Mouse (Mus musculus) ovary, adult 18-20 months (tissue): ENCODE results near the gene Kdm1b.
A peak's percentile ranks its signal among the peaks of the same experiment; 100 is the strongest.

ENCODE experiments used
- DNase-seq: peaks from one replicate; pipeline ENCODE4 v3.0.0; 2022; ENCODE audit warnings: low spot score, mixed read lengths

Gene Kdm1b

DNA sequence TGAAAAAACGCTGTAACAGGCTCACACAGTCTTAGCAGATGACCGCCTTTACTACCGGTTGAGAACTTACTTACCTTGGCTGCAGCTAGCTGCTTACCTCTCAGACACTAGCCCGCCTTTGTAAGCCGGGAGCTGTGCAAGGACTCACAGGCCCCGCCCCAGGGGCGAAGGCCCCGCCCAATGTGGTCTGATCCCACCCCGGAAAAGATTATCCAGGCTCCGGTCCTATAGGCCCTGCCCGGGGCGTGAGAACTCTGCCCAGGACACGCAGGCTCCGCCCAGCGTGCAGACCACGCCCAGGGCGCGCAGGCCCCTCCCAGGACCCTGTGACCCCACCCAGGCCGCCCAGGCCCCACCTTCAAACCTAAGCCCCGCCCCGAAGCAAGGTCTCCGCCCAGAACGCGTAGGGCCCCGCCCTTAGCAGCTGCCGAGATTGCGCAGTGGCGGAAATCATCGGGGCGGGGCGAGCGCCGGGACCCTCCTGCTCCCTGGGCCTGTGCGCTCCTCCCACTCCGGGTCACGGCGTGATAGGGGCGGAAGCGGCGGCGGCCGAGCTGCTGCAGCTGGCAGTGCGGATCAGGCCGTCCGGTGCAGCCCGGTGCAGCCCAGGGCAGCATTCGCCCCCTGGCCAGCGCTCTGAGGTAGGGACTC is at the start of gene Kdm1b:
Kdm1b (plus strand) TSS at position 470 of the 651 bp plus-strand sequence.
- peak; percentile 98 for DNase-seq

DNA sequence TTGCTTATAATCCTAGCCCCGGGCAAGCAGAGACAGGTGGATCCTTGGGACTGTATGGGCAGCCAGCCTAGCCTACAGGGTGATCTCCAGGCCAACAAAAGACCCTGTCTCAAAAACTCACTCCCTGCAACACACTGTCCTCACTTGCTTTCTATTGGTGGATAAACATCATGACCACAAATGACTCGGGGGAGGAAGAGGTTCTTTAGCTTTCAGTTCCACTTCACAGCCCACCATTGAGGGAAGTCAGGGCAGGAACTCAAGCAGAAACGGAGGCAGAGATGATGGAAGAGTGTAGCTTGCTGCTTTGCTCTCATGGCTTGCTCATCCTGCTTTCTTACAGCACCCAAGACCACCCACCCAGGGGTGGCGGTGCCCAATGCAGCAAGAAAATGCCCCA is 45.9 kb upstream of the Kdm1b start:
- DNase-seq, result no peak

DNA sequence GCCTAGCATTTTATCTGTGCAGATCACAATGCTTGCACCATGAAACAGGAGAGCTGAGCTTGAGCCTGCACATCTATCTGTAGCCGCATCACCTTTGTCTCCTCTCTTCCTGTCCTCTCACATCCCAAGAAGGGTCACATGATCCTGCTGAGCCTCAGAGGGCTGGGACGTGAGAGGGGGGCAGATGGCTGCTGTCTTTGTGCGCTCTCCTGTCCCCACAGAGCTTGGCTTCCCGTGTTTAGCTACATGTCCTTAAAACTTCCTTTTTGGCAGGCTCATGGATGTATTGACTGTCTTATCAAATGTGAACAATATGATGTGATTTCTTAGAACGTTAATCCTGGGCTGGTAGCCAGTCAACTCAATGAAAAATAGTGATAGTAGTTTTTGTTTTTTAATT is 43.8 kb upstream of the Kdm1b start:
- DNase-seq, result no peak

DNA sequence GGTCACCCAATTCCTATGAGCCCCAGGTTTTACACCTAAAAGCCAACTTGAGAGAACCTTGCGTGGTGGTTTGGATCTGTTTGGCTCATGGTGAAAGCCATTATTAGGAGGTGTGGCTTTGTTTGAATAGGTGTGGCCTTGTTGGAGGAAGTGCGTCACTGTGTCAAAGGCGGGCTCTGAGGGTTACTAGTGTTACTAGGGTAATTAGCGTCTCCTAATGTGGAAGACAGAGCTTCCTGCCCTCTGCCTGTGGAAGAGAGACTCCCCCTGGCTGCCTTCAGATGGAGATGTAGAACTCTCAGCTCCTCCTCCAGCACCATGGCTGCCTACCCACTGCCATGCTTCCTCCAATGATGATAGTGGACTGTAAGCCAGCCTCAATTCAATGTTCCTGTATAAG is 41.7 kb upstream of the Kdm1b start:
- DNase-seq, result no peak

DNA sequence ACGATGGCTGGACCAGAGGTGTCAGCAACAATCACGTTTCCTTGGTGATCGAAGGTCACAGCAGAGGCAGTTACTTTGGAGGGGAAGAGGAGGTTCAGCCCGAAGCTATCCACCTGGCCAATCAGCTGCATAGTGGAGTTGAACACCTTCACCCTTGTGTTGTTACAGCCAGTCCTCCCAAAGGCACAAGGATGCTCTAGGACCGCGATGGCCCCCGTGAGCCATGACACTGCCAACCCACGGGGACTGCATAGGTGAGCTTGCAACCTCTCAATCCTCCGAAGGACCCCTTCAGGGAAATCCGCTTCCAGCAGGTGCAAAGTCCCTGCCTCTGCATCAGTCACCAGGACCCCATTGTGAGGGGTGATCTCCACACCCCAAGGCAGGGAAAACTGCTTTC is 29.6 kb upstream of the Kdm1b start:
- no peak for DNase-seq

DNA sequence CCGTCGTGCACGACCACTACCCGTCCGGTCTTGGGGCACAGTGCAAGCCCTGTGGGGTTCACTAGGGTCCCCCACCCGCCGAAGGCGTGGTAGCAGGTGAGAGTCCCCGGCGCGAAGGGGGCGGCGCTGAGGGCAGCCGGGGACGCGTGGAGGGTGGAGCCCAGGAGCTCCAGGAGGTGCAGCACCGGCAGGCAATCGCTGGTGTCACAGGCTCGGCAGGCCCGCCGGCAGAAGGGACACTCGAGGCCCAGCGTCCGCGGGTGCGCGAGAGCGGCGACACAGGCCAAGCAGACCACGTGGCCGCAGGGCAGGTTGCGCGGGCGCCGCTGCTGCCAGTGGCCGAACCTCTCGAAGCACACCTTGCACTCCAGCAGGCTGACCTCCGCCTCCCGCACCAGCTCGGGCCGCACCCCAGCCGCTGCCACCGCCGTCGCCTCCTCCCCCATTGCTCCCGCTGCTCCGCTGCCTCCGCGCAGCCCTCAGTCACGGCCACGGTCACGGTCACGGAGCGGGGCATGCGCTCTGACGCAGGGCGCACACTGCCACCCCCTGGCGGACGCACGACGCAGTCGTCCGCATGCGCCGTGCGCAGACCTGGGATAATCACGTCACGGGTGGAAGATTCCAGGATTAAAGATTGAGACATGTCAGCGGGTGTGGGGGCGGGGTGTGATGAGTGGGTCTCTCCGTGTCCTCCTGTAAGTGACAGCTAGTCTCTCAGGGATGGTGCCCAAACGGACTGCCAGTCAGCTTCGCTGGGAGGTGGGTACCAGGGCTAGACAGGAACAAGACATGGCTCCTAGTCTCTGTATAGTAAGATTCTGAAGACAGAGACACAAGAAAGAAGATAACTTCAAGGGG is 28.7 kb upstream of the Kdm1b start, which contains the start of gene Nhlrc1:
Nhlrc1 (minus strand) TSS at position 517 of the 861 bp plus-strand sequence.
- peak; percentile 62 for DNase-seq

DNA sequence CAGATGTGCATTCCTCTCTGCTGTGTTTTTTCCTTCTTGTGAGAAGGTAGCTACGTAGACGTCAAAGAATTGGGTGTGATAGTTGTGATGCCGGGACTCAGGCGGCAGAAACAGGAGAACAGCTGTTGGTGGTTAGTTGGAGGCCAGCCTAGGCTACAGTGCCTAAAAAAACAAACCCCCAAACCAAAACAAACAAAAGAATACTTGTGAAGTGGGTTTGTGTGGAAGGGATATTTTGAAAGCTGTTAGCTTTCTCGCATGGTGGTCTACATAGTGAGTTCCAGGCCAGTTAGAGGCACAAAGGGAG is 28.2 kb upstream of the Kdm1b start:
- no peak for DNase-seq

DNA sequence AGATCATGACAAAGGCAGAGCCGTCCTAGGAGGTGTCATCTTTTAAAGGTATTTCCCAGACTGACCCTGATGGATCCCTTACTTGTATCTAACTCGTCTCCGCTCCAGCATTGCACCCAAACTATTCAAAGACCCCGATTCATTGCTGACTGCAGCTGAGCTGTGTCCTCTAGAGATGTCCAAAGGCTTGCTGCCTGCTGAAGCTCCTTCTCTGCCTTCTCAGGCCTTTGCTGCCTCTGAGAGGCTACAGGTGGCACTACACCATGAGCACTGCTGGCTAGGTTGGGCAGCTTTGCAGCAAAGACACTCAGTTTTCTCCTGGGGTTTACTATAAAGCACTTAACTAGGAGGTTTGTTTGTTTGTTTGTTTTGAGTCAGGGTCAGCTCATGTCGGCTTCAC is 26.0 kb upstream of the Kdm1b start:
- DNase-seq, result peak; percentile 38

DNA sequence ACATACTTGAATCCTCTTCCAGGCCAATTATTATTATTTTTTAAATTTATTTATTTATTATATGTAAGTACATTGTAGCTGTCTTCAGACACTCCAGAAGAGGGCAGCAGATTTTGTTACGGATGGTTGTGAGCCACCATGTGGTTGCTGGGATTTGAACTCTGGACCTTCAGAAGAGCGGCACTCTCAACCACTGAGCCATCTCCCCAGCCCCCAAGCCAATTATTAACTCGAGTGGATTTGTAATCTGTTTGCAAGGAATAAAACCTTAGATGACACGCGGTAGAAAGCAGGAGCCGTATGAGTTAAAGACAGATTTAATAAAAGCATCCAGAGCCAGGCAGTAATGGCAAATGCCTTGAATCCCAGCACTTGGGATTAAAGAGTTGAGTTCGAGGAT is 23.5 kb upstream of the Kdm1b start:
- no peak for DNase-seq

DNA sequence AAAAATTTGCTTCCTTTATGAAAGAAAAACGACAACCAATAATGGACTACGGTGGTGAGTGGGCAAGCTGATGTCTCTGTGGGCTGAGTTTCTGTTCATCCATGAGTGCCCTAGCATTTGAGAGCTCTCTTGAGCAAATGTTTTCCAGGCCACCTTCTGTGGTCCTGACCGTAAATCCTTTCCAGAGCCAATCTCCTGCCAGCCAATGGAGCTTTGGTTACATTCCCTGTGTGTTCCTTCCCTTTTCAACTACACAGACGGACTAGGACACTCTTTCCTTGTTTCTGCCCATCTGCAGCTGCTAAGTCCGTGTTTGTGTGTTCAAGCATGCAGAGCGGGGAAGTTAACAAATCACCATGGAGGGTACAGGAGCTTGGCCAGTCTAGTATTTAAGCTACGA is 22.5 kb upstream of the Kdm1b start:
- no peak for DNase-seq

DNA sequence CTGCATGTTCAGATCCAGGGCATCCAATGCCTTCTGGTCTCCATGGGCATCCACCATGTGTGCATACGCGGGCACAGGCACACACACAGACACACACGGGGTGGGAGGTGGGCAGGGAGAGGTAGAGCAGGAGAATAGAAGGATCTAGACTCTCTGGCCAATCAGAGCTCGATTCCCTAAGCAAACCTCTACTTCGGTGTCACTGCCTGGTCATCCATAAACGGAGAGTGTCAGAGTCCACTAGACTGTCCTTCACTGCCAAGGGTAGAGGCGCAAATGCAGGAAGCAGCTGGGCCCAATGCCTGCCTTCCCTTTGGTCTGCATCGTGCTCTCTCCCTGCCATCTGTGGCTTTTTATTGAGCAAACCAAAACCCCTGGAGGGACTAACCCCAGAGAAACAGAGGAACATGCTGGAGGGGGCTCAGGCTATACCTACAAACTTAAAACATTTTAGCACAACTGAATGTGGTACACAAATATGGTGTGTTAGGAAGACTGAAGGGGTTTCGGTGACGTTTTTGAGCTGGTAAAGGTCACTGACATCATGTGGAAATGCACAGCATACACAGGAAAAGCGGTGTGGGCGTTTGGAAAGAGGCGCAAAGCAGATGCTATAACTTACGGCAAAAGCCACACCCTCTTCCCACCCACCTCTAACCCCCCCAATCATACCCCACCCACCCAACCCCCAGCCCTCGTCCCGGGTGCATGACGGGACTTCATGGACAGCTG is 12.8 kb upstream of the Kdm1b start:
- no peak for DNase-seq

DNA sequence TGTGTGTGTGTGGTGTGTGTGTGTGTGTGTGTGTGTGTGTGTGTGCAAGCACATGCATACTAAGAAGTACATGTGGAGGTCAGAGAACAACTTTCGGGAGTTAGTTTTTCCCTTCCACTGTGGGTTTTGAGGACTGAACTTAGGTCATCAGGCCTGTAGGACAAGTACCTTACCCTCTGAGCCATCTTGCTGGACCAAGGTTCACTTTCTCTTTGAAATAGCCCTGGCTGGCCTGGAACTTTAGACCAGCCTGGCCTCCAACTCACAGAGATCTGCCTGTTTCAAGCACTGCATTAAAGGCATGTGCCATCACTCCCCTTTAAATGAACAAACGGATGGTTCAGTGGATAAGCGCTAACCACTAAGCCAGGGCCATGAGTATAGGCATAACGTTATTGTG is 9.7 kb upstream of the Kdm1b start:
- no peak for DNase-seq

DNA sequence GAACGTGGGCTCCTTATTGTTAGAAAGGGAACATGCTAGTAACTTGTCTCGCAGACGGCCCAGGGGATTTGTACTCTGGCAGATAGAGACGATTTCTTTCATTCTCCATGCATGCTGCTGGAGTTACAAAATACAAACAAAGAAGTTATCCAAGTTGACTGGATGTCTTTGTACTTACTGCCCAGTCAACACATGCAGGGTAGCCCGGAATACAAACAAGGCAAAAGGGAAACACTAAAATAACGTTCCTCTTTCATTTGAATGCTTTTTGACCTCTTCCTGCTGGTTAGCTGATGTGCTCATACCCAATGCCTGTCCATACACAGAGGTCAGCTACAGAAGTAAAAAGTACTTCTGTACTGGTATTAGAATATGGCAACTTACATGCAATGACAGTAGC is 5.4 kb upstream of the Kdm1b start:
- DNase-seq, result no peak

DNA sequence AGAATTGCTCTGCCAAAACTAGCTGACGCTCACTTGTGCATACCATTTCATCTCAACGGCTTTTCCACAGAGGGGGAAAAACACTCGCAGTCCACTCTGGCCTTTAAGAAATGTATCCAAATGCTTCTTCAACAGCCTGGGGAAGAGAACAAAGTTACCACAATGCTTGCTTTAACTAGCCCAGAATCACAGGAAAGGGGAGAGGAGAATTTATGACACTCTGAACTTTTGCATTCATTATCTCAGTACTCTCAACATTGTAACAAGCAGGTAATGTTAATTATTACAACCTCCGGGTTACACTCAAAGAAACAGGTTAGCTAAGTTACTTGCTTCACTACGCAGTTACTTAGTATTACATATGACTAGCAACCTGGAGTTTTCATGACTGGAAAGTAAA is 3.2 kb upstream of the Kdm1b start:
- DNase-seq, result no peak

DNA sequence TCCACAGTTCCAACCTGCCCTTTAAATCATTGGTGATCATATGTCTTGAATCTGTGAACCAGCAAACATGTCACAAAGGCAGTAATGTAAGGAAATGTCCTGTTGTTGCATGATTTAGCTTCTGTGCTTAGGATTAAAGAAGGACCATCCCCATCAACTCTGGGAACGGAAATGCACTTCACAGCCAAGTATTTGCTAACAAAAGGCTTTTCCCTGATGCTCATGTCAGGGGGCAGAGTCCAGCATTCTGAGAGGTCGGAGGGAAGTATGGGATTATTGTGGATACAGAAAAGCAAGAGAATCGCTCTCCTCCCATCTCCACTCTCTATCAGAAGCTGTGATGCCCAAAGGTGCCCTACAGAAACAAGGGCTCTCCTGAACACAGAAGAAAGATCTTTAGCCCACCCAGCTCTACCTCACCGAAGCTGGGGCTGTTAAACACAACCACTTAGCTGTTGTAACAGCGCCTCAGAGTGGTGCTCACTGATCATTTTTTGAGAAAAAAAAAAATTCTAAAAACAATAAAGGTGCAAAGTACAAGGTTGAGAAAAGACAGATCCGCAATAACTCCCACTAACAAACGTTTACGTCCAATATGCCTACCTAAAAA is 1.2 kb upstream of the Kdm1b start:
- DNase-seq, result no peak

DNA sequence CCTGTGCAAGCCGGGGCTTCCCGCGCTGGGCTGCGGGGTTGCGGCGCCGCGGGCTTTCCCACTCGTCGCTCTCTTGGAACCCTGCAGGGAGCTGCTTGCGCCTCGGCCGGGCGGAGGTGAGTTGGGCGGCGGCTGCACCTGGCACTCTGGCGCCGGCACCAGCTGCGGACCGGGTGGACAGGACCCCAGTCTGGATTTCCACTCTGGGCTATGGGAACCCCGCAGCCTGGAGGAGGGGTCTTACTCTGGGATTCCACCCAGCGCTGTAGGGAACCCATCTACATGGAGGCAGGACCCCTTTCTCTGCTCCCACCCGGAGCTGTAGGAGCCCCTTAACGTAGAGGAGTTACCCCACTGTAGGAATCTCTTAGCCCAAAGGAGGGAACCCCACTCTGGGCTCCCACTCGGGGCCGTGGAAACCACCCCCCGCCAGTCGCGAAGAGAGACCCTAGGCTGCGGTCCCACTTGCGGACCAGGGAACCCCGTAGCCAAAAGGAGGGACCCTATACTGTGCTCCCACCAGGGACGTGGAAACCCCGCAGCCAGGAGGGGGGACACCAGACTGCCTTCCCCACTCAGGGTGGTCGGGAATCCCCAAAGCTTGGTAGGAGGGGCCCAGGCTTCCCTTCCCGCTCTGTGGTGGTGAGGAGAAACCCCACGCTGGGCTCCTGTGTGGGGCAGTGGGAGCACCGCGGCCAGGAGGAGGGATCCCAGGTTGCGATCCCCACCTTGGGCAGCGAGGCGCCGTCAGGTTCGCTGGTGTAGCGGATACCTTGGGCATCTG is 726 bp downstream of the Kdm1b start:
- peak; percentile 3 for DNase-seq

DNA sequence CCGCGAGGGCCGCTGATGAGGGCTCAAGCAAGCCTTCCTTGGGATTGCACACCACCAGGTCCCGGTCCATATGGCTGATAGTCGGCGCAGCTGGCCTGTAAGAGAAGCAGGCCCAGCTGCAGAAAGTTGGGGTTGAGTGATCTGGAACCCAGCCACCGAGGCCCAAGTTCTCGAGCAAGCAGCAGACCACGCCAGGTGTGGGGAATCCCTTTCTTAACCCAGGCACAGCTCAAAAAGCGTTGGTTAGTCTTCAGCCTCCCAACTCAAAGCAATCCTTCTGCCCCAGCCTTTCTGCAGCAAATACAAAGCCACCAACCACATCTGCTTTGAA is 1.3 kb downstream of the Kdm1b start, which contains the start of gene Tpmt:
Tpmt (minus strand) TSS at position 121 of the 331 bp plus-strand sequence.
- DNase-seq, result no peak

DNA sequence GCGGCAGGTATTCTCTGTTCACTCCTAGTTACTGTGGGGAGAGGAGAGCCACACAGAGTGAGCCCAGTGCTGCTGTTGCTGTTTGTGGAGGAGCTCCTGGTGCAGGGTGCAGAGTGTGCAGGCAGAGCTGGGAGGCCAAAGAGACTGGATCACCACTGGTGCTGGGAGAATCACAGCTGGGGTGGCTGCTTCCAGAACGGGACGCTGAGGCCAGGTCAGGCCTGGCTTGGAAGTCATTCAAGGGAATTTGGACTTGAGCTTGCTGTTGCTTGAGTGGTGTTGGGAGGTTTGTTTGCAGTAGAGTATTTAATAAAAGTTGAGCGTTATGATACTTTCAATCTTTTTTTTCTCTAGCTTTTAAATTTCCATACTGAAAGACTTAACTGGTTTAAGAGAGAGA is 4.7 kb downstream of the Kdm1b start:
- no peak for DNase-seq

DNA sequence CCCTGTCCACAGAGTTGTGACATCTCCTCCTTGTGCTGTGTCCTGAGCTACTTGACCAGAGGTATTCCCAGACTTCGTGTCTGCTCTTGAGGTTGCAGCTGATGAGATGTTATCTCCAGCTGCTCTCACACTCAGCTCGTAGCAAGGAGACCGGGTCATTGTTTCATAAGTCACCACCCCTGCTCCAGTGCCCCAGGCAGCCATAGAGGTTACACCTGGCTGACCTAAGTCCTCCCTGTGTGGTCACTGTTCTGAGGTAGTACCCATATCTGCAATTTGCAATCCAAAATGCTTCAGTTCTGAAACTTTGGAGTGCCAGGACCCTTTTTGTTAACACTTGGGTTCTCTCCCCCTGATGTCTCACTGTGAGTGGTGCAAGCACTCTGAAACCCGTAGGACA is 6.7 kb downstream of the Kdm1b start:
- DNase-seq, result no peak

DNA sequence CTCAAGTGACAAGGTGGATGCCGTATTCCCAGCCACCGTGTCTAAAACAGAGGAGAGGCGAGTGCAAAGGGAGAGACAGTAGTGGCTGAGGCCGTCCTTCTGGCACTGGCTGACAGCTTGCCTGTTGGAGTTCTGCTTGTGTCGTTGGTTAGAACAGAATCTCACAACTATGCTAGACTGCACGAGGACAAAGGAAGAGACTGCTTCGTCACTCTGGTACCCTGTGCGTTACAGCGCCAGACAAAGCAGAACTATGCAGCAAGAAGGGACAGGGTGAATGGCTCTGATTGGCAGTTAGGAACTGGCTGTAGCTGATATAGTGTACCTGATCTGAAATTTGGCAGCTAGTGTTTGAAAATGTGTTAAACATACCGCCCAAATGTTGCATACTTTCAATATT is 10.7 kb downstream of the Kdm1b start:
- no peak for DNase-seq

DNA sequence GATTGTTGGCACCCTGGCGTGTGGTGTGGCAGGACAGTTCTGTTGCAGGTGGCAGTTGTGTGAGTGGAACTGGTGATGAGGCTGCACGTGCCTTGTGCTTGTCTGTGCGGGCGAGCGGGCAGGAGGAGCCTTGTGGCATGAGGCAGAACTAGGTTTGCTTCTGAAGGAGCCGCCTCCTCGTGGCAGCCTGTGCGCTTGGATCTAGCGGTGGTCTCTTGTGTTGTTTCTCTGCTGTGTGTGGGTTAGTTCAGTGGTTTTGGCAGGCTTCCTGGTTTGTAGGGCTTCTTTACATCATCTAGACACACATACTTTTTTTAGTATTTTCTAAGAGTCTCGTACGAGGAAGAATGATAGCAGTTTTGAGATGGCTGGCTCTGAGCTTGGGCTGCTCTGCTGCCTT is 12.8 kb downstream of the Kdm1b start:
- no peak for DNase-seq

DNA sequence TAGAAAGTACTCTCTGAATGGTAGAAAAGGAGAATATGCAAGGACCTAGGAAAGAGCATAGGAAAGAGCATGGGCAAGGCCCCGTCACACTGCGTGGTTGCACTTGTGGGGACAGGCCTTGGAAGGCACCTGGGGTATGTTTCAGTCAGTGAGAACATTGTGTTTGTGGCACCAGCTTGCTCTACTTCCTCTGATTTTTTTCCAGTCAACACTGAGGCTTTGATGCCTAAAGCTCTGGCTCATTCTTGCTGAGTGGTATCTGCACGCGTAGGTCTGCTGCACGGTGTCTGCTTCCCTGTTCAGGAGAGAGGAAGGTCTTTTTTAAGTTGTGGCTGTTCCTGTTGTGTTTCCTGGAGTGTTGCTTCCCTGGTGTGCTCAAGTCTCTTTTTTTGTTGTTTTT is 13.5 kb downstream of the Kdm1b start:
- DNase-seq, result no peak
